Mouse (Mus musculus): ENCODE data around the gene Kremen2.

Gene Kremen2

DNA sequence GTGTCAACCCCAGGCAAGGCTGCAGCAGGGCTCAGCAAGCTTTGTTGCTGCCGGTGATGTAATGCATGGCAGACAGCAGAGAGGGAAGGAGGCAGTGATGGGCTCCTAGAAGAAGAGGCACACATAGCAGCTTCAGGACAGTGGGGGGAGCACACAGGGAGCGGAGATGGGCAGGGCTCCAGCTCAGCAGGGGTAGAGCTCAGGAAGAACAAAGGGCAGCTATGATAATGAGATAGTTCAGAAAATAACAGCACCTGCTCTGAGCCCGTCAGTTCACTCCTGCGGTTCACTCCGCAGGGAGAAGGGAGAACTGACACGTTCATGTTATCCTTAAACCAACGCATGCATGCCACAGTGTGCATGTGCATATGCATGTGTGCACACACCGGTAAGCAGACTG, 13.2 kb upstream of the Kremen2 start:
- DNase-seq = no peak

DNA sequence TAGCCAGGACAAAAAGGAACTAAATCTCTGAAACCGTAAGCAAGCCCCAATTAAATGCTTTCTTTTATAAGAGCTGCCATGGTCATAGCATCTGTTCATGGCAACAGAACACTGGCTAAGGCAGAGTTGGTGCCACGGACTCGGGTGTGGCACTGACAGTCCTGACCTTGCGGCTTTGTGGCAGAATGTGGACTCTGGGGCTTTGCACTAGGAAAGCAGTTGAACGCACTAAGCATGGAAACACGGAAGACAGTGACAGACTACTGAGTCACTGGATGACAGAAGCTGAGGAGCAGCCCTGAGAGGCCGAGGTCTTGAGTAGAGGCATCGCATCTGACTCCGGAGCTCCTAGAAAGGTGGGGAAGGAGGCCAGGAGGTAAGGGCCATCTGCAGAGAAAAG, 11.9 kb upstream of the Kremen2 start:
- no peak for DNase-seq

DNA sequence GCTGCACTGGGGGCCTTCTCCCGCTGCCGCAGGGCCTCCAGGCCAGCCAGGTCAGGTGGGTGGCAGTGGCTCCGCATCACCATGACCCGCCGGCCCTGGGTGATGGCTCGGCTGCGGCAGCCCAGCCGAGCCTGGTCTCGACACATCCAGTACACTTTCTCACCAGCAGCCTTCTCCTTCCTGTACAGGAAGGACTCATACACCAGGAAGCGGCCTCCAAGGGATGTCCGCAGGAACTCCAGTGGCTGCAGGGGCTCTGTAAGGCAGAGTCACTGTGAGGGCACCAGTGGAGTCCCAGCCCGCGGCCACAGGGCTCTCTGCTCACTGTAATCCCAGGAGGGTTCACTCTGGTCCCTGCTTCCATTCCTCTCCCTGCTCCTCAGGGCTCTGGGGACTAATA, 10.1 kb upstream of the Kremen2 start:
- DNase-seq = no peak

DNA sequence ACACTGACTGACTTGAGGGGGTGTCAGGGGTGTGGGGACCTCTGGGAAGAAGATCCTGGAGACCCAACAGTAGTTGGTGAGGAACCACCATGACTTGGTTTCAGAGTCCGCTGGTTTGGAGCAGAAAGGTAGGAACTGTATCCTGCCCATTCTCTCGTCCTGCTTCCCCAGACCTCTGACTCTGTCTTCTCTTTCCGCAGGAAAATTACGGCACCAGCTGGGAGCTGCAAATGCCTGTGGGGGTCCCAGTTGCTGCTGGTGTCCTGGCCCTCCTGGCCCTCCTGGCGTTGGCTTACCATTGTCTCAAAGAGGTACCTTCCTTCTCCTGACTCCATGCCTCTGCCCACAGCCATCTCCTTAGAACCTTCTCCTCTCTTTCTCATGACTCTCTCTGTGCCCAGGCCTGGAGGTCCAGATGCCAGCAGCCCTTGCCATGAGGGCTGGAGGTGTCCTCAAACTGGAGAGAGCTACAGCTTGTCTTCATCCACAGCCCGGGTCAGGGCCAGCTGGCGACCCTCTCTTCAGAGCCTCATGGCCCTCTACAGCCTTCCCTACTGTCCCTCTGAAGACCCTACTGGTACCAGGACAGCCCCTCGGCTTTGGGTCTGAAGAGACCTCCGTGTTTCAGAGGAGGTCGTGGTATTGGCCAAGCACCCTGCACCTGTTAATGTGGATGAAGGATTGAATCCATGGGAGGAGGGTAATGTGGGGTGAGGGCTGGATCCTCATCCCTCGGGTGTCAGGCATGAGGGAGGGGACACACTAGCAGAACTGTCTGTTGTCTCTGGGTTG, 4.0 kb upstream of the Kremen2 start:
- DNase-seq = no peak

DNA sequence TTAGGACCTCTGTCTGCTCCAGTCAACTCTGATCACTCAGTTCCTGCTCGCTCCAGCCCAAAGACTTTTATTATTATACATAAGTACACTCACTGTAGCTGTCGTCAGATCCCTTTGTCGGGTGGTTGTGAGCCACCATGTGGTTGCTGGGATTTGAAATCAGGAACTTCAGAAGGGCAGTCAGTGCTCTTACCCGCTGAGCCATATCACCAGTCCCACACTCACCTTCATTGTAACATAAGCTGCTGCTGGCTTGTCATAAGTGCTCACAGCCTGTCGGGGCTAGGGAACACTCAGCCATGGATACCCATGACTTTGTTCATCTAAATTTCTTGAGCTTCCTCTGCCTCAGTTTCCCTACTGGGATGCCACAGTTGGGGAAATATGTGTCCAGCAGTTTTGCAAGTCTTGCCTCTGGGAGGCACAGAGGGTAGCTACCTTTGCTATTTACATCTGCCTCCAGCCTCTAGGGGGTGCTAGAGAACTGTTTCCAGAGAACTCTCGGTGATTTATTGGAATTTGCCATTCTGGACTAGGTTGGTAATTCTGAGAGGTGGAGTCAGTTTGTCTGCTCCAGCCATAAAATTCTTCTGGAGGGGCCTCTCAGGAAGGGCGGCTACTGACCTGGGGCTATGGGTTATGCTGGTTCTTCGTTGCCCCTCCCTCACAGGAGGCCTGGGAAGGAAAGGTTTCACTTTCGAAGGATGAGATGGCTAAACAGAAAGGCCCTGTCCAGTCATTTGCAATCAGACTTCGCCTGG, 3.2 kb upstream of the Kremen2 start:
- DNase-seq = peak in 1 of 2 experiments; percentile 56

DNA sequence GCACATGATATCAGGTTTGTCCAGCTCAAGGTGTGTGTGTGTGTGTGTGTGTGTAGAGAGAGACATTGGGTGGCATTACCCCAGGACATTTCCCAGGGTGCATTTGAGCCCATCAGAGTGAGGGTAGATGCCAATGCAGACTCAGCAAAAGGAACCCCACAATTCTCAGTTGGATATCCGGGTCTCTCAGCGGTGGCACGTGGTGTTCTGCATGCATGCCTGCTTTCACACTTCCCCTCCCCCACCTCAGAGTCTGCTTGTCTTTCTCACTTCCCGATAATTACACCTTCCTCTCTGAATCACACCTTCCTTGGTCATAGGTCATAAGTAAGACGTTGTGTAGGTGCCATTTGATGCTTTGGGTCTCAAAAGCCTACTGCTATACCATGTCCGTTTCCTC, 2.4 kb upstream of the Kremen2 start:
- peak; percentile 50 for DNase-seq

DNA sequence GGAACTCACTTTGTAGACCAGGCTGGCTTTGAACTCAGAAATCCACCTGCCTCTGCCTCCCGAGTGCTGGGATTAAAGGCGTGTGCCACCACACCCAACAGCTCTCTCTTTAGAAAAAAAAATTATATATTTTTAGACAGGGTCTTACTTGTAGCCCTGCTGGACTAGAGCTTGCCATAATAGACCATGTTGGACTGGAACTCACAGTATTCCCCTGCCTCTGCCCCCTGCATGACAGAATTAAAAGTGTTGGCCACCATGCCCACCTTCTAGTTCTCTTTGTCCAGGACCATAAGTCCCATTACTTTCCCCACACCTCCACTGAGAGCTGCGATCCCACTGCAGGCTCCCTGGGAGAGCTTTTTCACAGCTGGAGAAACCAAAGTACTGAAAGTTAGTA, 1.8 kb upstream of the Kremen2 start:
- DNase-seq = no peak

DNA sequence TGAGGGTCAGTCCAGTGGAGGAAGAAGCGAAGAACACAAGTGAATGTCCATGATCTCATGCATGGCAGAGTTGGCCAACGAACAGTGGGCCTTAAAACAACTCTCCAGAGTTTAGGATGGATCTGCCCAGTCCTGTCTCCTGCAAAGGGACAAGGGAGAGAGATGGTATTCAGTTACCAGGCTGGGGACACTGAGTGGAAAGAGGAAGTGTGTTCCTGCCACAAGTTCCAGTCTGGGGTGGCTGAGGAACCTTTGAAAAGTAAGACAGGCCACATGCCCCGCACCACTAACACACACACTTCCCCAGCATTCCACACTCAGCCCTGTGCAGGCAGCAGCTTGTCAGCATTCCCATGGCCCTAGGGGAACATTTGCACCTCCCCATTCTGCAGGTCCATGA, 1.1 kb upstream of the Kremen2 start:
- no peak for DNase-seq

DNA sequence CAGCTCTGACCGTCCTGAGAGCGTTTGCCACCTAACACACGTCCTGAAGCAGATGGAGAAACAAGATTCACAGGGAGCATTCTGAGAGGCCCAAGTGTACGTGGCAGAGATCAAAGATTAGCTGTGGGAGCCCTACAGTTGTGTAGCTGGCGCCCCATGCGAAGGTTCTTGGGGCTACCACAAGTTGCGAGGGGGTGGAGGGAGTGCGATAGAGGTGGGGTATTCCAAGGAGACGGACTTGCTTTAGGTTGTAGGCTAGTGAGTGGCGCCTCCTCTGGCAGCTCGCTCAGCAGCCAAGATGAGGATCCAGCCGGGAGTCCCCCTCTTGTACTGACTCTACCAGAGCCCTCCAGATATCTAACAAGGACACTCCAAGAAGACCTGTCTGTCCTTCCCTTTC, 678 bp upstream of the Kremen2 start:
- DNase-seq = no peak

DNA sequence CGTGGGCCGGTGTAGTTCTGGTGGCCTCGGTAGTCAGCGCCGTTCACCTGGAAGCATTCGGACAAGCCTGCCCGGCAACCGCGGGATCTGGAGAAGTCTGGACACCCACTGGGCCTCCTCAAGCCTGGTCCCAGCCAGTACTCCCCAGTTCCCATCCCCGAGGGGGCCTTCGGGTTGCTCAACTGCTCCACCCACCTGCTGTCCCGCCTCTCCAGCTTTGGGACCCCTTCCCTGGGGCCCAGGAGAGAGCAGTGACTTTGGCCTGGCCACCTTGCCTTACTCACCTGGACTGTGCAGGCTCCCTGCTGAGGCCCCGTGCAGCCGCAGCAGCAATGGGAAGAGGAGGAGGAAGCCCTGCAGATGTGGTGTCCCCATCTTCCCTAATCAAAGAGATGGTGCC, 982 bp downstream of the Kremen2 start:
- DNase-seq = no peak

DNA sequence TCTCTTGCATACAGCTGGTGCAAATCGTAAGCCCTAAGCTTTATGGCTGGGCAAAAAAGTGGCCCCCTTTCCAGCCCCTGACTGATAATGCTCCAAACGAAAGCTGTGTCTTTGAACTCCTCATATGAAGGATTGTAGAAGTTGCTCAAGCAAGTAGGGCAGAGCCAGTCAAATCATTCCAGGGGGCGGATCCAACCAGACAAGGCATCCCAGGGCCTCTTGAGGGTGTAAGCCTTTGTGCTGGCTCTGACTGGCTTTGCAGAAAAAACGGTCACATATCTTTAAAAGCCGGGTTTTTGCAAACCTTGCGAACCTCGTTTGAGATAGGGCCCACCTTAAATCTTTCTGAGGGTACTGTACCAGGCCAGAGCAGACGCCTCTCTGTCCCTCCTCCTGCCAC, 1.6 kb downstream of the Kremen2 start:
- no peak for DNase-seq

DNA sequence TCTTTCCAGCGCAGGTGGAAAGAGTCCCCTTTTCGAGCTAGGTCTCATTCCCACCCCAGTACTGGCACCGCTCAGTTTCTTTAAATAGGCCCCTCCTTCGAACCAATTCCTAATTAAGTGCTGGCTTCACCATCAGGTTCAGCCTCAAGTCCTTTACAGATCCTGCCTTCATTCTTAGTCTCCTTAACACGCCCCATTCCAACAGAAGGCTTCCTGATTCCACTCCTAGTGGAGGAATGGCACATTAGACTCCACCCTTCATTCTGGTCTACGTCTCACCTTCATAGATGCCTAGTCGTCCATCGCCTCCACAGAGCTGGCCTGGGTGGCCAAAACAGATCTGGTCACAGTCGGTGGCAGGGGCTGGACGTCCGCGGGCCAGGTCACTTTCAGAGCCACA, 2.7 kb downstream of the Kremen2 start:
- DNase-seq = no peak

DNA sequence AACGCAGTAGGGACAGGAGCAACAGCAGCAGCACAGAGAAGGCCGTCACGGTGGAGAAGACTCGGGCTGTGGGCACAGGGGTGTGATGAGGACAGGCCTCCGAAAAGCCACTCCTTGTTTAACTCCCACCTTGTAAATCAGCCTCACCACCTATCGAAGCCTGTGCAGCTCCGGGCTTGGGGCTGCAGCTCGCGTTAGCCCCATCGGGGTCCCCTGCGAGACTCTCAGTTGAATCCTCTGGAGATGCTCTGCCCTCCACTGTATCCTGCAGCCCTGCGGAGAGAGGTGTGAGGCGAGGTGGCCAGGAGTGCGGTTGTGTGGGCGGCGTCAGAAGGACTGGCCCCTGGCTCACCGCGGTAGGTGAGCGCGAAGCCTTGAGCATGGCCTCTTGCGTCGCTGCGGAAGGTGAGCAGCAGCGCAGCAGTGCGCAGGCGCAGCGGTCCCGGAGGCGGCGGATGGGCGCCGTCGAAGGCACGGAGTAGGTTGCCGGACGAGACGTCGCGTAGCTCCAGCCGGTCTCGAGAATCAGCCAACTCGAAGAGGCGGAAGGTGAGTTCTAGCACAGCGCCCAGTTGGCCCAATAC, 3.3 kb downstream of the Kremen2 start:
- peak in 1 of 2 experiments; percentile 44 for DNase-seq

DNA sequence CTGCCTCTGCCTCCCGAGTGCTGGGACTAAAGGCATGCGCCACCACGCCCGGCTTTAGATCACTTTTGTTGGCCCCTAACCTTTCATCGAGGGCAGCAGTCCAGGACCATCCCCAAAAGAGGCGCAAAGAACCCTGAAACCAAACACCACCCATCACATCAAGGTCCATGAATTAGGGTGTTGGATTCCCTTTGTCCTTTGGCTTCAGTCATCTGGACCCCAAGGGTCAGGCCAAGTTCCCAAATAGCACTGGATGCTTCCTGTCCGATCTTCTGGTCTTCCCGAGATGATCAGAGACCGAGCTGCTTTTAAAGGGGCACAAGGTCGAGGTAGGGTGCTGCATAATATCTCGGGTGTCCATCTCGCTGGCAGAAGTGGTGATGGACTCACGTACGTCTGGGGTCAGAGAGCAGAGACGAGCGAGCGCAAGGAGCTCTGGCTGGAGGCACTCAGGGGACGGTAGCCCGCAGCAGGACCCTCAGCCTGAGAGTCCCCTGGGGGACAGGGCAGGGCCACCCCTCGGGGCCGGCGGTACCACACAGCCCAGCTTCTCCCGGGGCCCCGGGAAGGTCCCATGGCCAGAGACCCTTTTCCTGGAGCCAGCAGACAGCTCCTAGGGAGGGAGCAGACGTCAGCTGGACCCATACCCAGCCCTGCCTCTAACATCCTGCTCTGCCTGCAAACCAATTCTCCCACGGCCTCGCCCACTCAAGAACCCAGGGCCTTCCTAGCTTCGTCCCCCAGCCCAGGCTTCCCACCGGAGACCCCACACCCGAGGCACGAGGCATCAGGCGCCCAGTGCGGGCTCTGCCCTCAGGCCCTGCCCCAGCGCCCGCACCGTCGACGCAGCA, 4.0 kb downstream of the Kremen2 start:
- DNase-seq = no peak

DNA sequence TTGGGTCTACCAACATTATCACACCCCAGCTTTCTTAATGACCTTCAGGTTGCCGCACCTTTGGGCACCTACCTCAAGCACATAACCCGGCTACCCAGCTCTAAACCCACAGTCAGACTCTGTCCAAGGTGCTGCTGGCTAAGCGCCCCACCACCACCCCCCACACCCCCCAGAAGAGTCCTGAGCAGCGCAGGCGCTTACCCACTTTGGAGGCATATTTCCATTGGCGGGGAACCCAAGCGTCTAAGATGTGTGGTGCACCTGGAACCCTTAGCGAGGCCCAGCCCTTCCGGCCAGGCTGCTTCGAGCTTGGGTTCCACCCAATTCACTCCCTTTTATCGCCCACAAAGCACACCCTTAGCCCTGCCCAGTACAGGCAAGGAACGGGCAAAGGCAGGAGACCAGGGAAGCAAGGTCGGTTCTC, 5.0 kb downstream of the Kremen2 start, which contains the start of gene Paqr4:
TSS of gene Paqr4 (minus strand) at position 270 of the 424 bp plus-strand sequence.
- DNase-seq = no peak

DNA sequence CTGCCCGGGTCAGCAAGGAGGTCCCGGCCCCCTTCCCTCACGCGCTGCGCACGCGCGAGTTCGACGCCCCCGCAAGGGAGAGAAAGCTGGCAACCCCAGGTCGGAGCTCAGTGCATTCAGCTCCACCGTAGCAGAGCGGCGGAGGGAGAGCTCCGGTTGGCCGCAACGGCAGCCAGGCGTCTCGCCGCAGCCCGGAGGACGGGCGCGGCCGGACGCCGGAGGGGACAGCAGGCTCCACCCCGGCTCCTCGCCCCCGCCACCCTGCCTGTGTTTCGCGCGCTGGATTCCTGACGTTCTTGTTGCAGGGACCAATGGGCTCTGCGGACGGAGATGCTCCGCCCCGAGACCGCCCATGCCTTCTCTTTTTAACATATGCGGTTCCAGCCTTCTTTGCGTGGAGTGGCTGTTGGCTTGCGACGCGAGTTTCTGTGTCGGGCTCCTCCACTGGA, 5.5 kb downstream of the Kremen2 start:
- DNase-seq = peak; percentile 68 to 72

DNA sequence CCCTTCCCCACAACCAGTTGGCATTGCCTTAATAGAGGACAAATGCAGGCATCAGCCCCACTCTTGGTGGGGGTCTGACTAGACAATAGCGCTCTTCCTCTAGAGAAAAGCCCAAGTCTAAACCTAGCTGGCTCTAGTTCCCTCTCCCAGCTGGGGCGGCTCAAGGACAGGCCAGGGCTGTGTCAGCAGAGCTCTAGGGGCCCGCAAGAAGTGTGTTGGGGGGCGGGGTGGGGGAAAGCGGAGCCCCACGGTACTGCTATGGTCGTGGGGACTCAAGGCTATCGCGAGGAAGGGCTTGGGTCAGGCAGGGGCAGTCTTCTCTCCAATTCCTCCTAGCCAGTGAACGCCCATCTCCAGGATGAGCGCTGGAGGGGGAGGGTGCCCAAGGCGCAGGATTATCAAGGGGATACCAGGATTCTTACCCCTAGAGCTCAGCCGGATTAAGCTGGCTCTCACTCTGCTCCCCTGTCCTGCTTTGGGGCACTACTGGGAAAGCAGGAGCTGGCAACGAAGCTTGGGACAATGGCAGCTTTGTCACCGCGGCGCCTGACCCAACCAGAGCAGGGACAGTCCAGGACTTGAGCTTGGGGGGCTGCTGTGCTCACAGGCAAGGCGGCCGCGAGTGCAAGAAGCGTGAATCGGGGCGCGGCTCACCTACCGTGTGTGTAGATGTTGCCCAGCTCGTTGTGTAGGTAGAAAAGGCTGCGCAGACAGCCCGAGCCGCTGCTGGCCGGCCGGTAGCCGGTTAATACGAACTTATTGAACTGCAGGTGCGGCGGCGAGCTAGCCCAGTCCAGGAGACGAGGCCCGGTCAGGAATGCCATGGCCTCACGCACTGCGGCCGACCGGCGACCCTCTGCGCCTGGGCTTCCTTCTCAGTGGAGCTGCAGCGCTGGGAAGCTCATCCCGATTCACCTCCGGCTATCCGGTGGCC, 6.2 kb downstream of the Kremen2 start:
- no peak for DNase-seq

DNA sequence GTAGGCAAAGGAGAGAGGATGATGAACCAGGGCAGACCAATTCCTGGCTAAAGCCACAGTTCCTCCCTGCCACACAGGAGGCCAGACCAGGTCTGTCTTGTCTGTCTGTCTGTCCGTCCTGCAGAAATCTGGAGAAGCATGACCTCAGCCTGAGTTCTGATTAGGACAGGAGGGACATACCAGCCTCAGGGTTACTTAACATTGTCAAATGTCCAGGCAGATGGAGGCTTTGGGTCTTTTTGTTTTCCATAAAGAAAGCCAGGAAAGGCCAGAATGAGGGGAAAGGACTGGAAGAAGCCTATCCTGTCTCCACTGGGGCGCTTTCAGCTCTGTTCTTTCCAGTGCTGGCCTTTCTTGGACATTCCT, 6.8 kb downstream of the Kremen2 start:
- DNase-seq = no peak

DNA sequence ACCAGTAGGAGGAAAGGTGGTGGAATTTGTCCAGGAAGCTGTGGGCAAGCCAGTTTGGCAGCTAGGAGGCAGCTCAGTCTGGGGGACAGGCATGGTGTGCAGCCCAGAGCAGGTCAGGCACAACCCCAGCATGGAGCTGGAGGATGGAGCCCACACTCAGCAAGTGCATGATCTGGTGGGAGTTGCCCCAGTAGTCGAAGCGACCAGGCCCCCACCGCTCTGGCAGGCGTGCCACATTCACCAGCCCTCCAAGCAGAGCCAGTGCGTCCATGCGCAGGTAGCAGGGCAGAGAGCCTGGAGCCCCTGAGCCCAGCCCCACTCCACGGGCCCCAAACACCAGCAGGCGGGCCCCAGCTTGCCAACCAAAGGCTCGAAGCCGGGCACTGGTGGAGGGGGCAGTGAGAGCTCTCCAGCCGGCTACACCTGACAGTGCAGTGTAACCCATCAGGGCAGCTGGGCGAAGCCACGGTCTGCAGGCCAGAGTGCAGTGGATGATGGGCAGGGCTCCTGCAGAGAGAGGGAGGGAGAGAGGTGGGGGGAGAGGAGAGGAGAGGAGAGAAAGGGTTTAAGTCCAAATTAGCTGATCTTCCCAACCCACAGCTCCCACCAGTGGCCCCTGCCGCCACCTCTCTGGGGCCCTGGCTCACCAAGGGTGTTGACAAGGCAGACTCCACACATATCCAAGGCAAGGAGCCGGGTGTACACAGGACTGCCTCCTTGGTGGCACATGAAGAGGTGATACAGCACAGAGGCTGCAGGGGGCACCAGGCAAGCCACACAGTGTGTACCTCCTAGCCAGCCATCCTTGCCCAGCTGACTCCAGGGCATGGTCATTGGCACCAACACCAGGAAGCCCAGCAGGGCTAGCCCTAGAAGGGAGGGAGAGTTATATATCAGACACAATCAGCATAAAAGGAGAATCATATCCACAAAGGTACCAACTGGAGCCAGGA, 7.9 kb downstream of the Kremen2 start:
- DNase-seq = no peak

DNA sequence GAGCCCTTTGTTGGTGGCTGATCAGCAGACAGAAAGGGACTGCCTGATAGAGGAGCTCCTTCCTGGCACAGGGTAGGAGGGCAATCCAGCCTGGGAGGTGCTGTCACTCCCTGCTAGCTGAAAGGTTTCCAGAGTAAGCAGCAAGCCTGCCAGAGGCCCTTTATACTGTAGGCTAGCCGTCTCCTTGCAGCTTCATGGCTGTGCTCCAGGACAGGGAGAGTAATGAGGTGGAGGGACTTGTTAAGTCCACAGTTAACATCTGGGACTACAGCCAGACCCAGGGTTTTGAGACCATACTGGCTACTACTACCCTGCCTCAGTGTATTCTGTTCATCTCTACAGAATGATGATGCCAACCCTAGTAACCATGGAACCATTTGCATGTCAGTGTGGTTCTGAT, 11.3 kb downstream of the Kremen2 start:
- no peak for DNase-seq

DNA sequence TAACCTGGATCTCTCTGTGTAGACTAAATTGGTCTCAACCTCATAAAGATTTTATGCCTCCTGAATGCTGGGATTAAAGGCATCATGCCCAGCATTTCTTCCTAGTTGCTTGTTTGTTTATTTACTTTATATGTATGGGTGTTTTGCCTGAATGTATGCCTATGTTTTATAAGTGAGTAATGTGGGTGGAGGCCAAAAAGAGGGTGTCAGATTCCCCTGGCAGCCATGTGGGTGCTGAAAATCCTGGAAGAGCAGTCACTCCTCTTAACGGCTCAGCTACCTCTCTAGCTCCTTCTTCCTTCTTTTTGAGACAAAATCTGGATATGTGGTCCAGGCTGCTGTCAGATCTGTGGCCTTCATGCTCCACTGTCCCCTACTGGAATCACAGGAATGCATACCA, 15.2 kb downstream of the Kremen2 start:
- DNase-seq = no peak
